Mouse (Mus musculus) liver, embryonic 14.5 days (tissue): ENCODE measurements at regions not wholly inside any gene's neighbourhood (a gene's known extent, or its start where the extent isn't known, plus 50 kb on each side); places are given as distances from the start of the nearest gene placed in this dataset.

ENCODE experiments used
- ATAC-seq: fragments of 200-750 bp; cut with Nextera tagmentation; 2 replicates; pipeline ENCODE4 v1.8.0; 2017; ENCODE audit warnings: moderate number of reproducible peaks, mild to moderate bottlenecking, moderate library complexity; ENCODE audit not compliant: insufficient read depth
- DNase-seq, 3 experiments: peaks; one replicate each; pipeline ENCODE4 v3.0.0-alpha.2; 2012 to 2013; ENCODE audit warnings: low read depth in 3 of 3, low spot score in 3 of 3
- H3K27ac ChIP-seq: fragments of 300-500 bp; sonication (generic); 2 replicates; pipeline ENCODE4 v1.5.1; 2014; ENCODE audit warnings: moderate library complexity, mild to moderate bottlenecking, control low read depth, inconsistent platforms
- H3K27me3 ChIP-seq: fragments of 300-500 bp; sonication (generic); 2 replicates; pipeline ENCODE4 v1.6.1; 2014; ENCODE audit warnings: mild to moderate bottlenecking, low read length, moderate library complexity; ENCODE audit not compliant: control insufficient read depth, insufficient read depth
- H3K36me3 ChIP-seq: fragments of 300-500 bp; sonication (generic); replicated peaks from 2 replicates; pipeline ENCODE4 v1.6.1; 2014; ENCODE audit warnings: low read depth; ENCODE audit not compliant: control insufficient read depth, insufficient read depth
- H3K4me1 ChIP-seq, 2 experiments: fragments of 200-500 bp in 1 of 2; fragments of 300-500 bp in 1 of 2; sonication (generic) in 1 of 2; replicated peaks; 2 replicates each; pipeline ENCODE4 v1.6.1; 2012 to 2014; ENCODE audit warnings: antibody characterized with exemption in 1 of 2, inconsistent platforms in 1 of 2, low read length in 1 of 2; ENCODE audit not compliant: control insufficient read depth in 2 of 2, insufficient read depth in 2 of 2
- H3K4me2 ChIP-seq: fragments of 300-500 bp; sonication (generic); 2 replicates; pipeline ENCODE4 v1.6.1; 2014; ENCODE audit warnings: low read depth, mild to moderate bottlenecking, control low read depth, moderate library complexity
- H3K4me3 ChIP-seq, 2 experiments: fragments of 200-500 bp in 1 of 2; fragments of 300-500 bp in 1 of 2; sonication (generic) in 1 of 2; 2 replicates each; pipeline ENCODE4 v1.5.1; 2012 to 2014; ENCODE audit warnings: low read depth in 2 of 2, low read length in 2 of 2, mild to moderate bottlenecking in 2 of 2, control low read depth in 1 of 2, inconsistent platforms in 1 of 2, moderate library complexity in 1 of 2; ENCODE audit not compliant: insufficient read depth in 1 of 2
- H3K9ac ChIP-seq: fragments of 300-500 bp; sonication (generic); replicated peaks from 2 replicates; pipeline ENCODE4 v1.6.1; 2014; ENCODE audit warnings: mild to moderate bottlenecking, control low read depth, moderate library complexity
- H3K9me3 ChIP-seq: fragments of 300-500 bp; sonication (generic); 2 replicates; pipeline ENCODE4 v1.6.1; 2016; ENCODE audit warnings: low read length, mixed read lengths; ENCODE audit not compliant: control insufficient read depth
- CTCF ChIP-seq: IDR thresholded peaks from 2 replicates; pipeline ENCODE4 v1.5.1; 2016; ENCODE audit warnings: antibody characterized with exemption, low read depth, control low read depth
- EP300 ChIP-seq: IDR thresholded peaks from 2 replicates; pipeline ENCODE4 v1.6.1; 2016; ENCODE audit warnings: antibody characterized with exemption, low read depth
- WGBS: fragments of 180-500 bp; shearing (Covaris S2); extraction: QIAGEN DNeasy Blood & Tissue Kit; methylation state at CpG from one replicate; pipeline ENCODE4 v1.1.7; 2014; ENCODE audit not compliant: insufficient replicate concordance; 5-methylcytosine and 5-hydroxymethylcytosine counted together

GRCm38 (mm10) chr3:157471600-157471999 lies 62.4 kb upstream of the Zranb2 start:
- no peak for ATAC-seq
- no peak for TF ChIP-seq EP300
- TF ChIP-seq CTCF = no peak
- no peaks in the 10 kb centered on the region for H3K4me1 ChIP-seq
- DNase-seq = no peak
- H3K4me3 ChIP-seq = no peak overlapping the region
- 59% methylated on average over 2 of the region's 2 CpGs for WGBS
- H3K9me3 ChIP-seq = no peaks in the 10 kb centered on the region
- no peaks in the 10 kb centered on the region for H3K36me3 ChIP-seq
- no peaks in the 10 kb centered on the region for H3K27me3 ChIP-seq
- H3K27ac ChIP-seq = no peak overlapping the region
- H3K9ac ChIP-seq = no peak overlapping the region
- no peak overlapping the region for H3K4me2 ChIP-seq

GRCm38 (mm10) chr3:157472674-157473073 lies 61.3 kb upstream of the Zranb2 start:
- H3K9me3 ChIP-seq = no peaks in the 10 kb centered on the region
- H3K4me2 ChIP-seq = no peak overlapping the region
- 54% methylated on average over 5 of the region's 5 CpGs for WGBS
- no peak overlapping the region for H3K27ac ChIP-seq
- no peak for TF ChIP-seq EP300
- no peak for TF ChIP-seq CTCF
- no peak overlapping the region for H3K9ac ChIP-seq
- H3K27me3 ChIP-seq = no peaks in the 10 kb centered on the region
- H3K36me3 ChIP-seq = no peaks in the 10 kb centered on the region
- no peak for DNase-seq
- H3K4me1 ChIP-seq = 0 out of 4 replicates have a peak, but pooled peaks cover 0 to 4% of the 10 kb centered on the region in 2 experiments
- H3K4me3 ChIP-seq = no peak overlapping the region
- ATAC-seq = no peak

DNA sequence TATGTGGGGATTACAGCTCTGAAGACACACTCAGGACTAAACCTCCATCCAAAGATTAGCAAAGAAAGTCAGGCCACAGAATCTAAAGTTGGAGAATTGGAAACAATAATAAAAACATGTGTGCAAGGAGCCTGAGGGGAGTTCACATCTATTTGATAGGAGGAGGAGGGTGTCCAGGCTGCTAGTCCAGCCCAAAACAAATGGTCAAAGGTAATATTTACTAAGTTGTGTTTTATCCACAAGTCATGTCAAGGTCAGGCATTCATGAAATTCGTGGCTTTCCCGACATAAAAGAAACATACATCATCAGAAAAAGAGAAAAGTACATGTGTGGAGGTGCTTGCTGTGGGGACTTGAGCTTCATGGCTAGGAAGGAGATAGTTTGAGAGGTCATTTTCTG lies 56.2 kb upstream of the Zranb2 start:
- H3K27ac ChIP-seq = no peak overlapping the region
- no peak overlapping the region for H3K9ac ChIP-seq
- no peak overlapping the region for H3K4me2 ChIP-seq
- no peaks in the 10 kb centered on the region for H3K9me3 ChIP-seq
- no peaks in the 10 kb centered on the region for H3K36me3 ChIP-seq
- no peaks in the 10 kb centered on the region for H3K27me3 ChIP-seq
- no peak for TF ChIP-seq EP300
- no peak for TF ChIP-seq CTCF
- WGBS = 50% methylated on average over 2 of the region's 2 CpGs
- ATAC-seq = no peak
- 0 out of 4 replicates have a peak, but pooled peaks cover 0 to 4% of the 10 kb centered on the region in 2 experiments for H3K4me1 ChIP-seq
- no peak overlapping the region for H3K4me3 ChIP-seq
- DNase-seq = no peak
